ENCODE assay signal across 9 mouse cellular contexts in genomic region chr11:96968476-96968875, GRCm38 (mm10). TPM values are rescaled to one million over a fixed set of nuclear protein-coding genes. Genes with fewer than 3 reads are reported as not detected.
DNase-seq lines count a peak whose midpoint lies in the region; ATAC-seq and TF ChIP-seq lines count a peak whose summit lies in the region.
"Had no signal": no experiment of that assay in that cellular context is flagged by ENCODE, and none has a peak within 500 bp of the region (broad histone marks: within the 10 kb centered on the region; RNA-seq: fewer than 3 reads in every experiment).

No protein-coding gene starts in this region.

- no peak overlapping the region for H3K4me2 ChIP-seq in stomach, embryonic 14.5 days (replicated peaks; ENCODE audit: low read depth, low read length)
- no peak overlapping the region for H3K4me2 ChIP-seq in hindbrain, embryonic 16.5 days (ENCODE audit: low read length)

- TF ChIP-seq CTCF in cerebellum, adult 2 months (IDR thresholded peaks at IDR 0.05; ENCODE audit: borderline replicate concordance, insufficient read depth, low read depth, low read length) = no peak
- no peak for TF ChIP-seq CTCF in lung, adult 2 months (IDR thresholded peaks at IDR 0.05; ENCODE audit: insufficient read depth, low read length)

- ATAC-seq in stomach, embryonic 14.5 days (ENCODE audit: insufficient number of reproducible peaks, insufficient read depth, low FRiP score, low read depth) = no peak
- ATAC-seq in hindbrain, embryonic 16.5 days = no peak

- no peaks in the 10 kb centered on the region for H3K27me3 ChIP-seq in cerebellum, adult 2 months (ENCODE audit: control insufficient read depth, insufficient read depth, low read length)
- H3K27me3 ChIP-seq in stomach, embryonic 14.5 days (ENCODE audit: control insufficient read depth, insufficient read depth, low read length) = no peaks in the 10 kb centered on the region
- no peaks in the 10 kb centered on the region for H3K27me3 ChIP-seq in hindbrain, embryonic 16.5 days (replicated peaks; ENCODE audit: control insufficient read depth, insufficient read depth, low read length)

- peaks cover 42% of the 10 kb centered on the region for H3K4me1 ChIP-seq in cerebellum, adult 2 months (ENCODE audit: control insufficient read depth, insufficient read depth, low read length)
- H3K4me1 ChIP-seq in lung, adult 2 months (ENCODE audit: control insufficient read depth, insufficient read depth, low read length) = peaks cover 47% of the 10 kb centered on the region
- H3K4me1 ChIP-seq in stomach, embryonic 14.5 days (ENCODE audit: control insufficient read depth, insufficient read depth, low read length) = peaks cover 27% of the 10 kb centered on the region
- H3K4me1 ChIP-seq in hindbrain, embryonic 16.5 days (ENCODE audit: control insufficient read depth, insufficient read depth, low read depth, low read length) = peaks cover 5% of the 10 kb centered on the region

- intact Hi-C loops in heart, postnatal 10 days (cut with DNase I) = no loop called here

- no peak overlapping the region for H3K9ac ChIP-seq in stomach, embryonic 14.5 days (replicated peaks; ENCODE audit: low read depth, low read length)
- H3K9ac ChIP-seq in hindbrain, embryonic 16.5 days (ENCODE audit: low read depth, low read length) = no peak overlapping the region

- DNase-seq in cerebellum, adult 2 months = peak in 1 of 2 experiments; percentile 35
- DNase-seq in cerebellum, postnatal 14 days = no peak
- peak; percentile 31 for DNase-seq in lung, adult 2 months
- no peak for DNase-seq in lung, postnatal 25 days (ENCODE audit: low spot score)
- peak; percentile 59 to 62 for DNase-seq in heart, postnatal 10 days
- no peak for DNase-seq in frontal cortex, adult 2 months (ENCODE audit: extremely low spot score in 1 of 2, low spot score in 1 of 2)

- H3K27ac ChIP-seq in cerebellum, adult 2 months (ENCODE audit: insufficient read depth, low read length) = peak overlapping the region; percentile 97
- H3K27ac ChIP-seq in stomach, embryonic 14.5 days (ENCODE audit: low read length) = peak overlapping the region; percentile 78; the same call in 1 of the 2 replicates
- no peak overlapping the region for H3K27ac ChIP-seq in hindbrain, embryonic 16.5 days (ENCODE audit: low read depth, low read length)

- no peak for TF ChIP-seq POLR2A in cerebellum, adult 2 months (IDR thresholded peaks at IDR 0.05; ENCODE audit: borderline replicate concordance, insufficient read depth, low read length)
- TF ChIP-seq POLR2A in lung, adult 2 months (IDR thresholded peaks at IDR 0.05; ENCODE audit: borderline replicate concordance, extremely low read depth, low read depth, low read length) = no peak

- WGBS in cerebellum, adult 2 months = 60% methylated on average over 6 of the region's 6 CpGs
- WGBS in lung, adult 2 months = 46% methylated on average over 6 of the region's 6 CpGs
- WGBS in stomach, embryonic 14.5 days = 47% methylated on average over 6 of the region's 6 CpGs
- 63% methylated on average over 6 of the region's 6 CpGs for WGBS in hindbrain, embryonic 16.5 days

- no peak overlapping the region for H3K4me3 ChIP-seq in cerebellum, adult 2 months (replicated peaks; ENCODE audit: insufficient read depth, low read depth, low read length)
- peak overlapping the region; percentile 1 for H3K4me3 ChIP-seq in lung, adult 2 months (replicated peaks; ENCODE audit: extremely low read depth, low read depth, low read length)
- no peak overlapping the region for H3K4me3 ChIP-seq in stomach, embryonic 14.5 days (ENCODE audit: low read depth, low read length)
- H3K4me3 ChIP-seq in hindbrain, embryonic 16.5 days (ENCODE audit: low read length) = no peak overlapping the region

- H3K9me3 ChIP-seq in stomach, embryonic 14.5 days (ENCODE audit: control insufficient read depth, low read depth, low read length) = no peaks in the 10 kb centered on the region
- H3K9me3 ChIP-seq in hindbrain, embryonic 16.5 days (ENCODE audit: control insufficient read depth, low read length) = no peaks in the 10 kb centered on the region

- H3K36me3 ChIP-seq in stomach, embryonic 14.5 days (ENCODE audit: control insufficient read depth, insufficient read depth, low read length) = no peaks in the 10 kb centered on the region; the same call in 1 of the 2 replicates
- no peaks in the 10 kb centered on the region; the same call in 1 of the 2 replicates for H3K36me3 ChIP-seq in hindbrain, embryonic 16.5 days (ENCODE audit: control insufficient read depth, insufficient read depth, low read length)

RNA-seq across cellular contexts. Expression of gene Sp2, which starts 14.3 kb away (rescaled TPM):
- 15.4 and 18.4 TPM in 2 replicates for polyA plus RNA-seq in cerebellum, adult 2 months (2012; rRNA removed)
- 23.1 and 26.3 TPM in 2 replicates for polyA plus RNA-seq in lung, adult 2 months (2012; rRNA removed)
- 10 to 100 TPM; 15.0 to 16.1 TPM for total RNA-seq in heart, postnatal 10 days (2021)
- 15.7 and 19.1 TPM in 2 replicates for polyA plus RNA-seq in stomach, embryonic 14.5 days (2014; fragmentation: Nextera tagmentation; extraction: Ambion mirVana)
- polyA plus RNA-seq in frontal cortex, adult 2 months (2012; rRNA removed) = 11.5 and 12.1 TPM in 2 replicates
- polyA plus RNA-seq in hindbrain, embryonic 16.5 days (2015; fragmentation: Nextera tagmentation; extraction: Ambion mirVana) = 13.5 and 19.0 TPM in 2 replicates

RNA-seq across cellular contexts. Expression of gene Pnpo, which starts 24.7 kb away (rescaled TPM):
- polyA plus RNA-seq in cerebellum, adult 2 months (2012; rRNA removed) = 55.4 and 59.5 TPM in 2 replicates
- 20.7 and 24.0 TPM in 2 replicates for polyA plus RNA-seq in lung, adult 2 months (2012; rRNA removed)
- 10 to 100 TPM; 11.8 to 12.8 TPM for total RNA-seq in heart, postnatal 10 days (2021)
- 25.2 and 26.5 TPM in 2 replicates for polyA plus RNA-seq in stomach, embryonic 14.5 days (2014; fragmentation: Nextera tagmentation; extraction: Ambion mirVana)
- 34.9 and 35.9 TPM in 2 replicates for polyA plus RNA-seq in frontal cortex, adult 2 months (2012; rRNA removed)
- 36.2 and 37.3 TPM in 2 replicates for polyA plus RNA-seq in hindbrain, embryonic 16.5 days (2015; fragmentation: Nextera tagmentation; extraction: Ambion mirVana)

RNA-seq across cellular contexts. Expression of gene Prr15l, which starts 40.6 kb away (rescaled TPM):
- not detected in 2 replicates for polyA plus RNA-seq in cerebellum, adult 2 months (2012; rRNA removed)
- polyA plus RNA-seq in lung, adult 2 months (2012; rRNA removed) = 56.2 and 69.8 TPM in 2 replicates
- under 1 TPM; 0.47 to 0.74 TPM for total RNA-seq in heart, postnatal 10 days (2021)
- 46.8 and 48.7 TPM in 2 replicates for polyA plus RNA-seq in stomach, embryonic 14.5 days (2014; fragmentation: Nextera tagmentation; extraction: Ambion mirVana)
- not detected in 2 replicates for polyA plus RNA-seq in frontal cortex, adult 2 months (2012; rRNA removed)
- polyA plus RNA-seq in hindbrain, embryonic 16.5 days (2015; fragmentation: Nextera tagmentation; extraction: Ambion mirVana) = 0.35 and 0.60 TPM in 2 replicates
- polyA plus RNA-seq: cortical plate, adult 2 months had no signal

RNA-seq across cellular contexts. Expression of gene Sp6, which starts 44.7 kb away (rescaled TPM):
- polyA plus RNA-seq in cerebellum, adult 2 months (2012; rRNA removed) = 1.4 and 2.1 TPM in 2 replicates
- 5.0 and 8.5 TPM in 2 replicates for polyA plus RNA-seq in lung, adult 2 months (2012; rRNA removed)
- under 1 TPM; 0.12 to 0.15 TPM for total RNA-seq in heart, postnatal 10 days (2021)
- 0.15 and 0.42 TPM in 2 replicates for polyA plus RNA-seq in stomach, embryonic 14.5 days (2014; fragmentation: Nextera tagmentation; extraction: Ambion mirVana)
- polyA plus RNA-seq in frontal cortex, adult 2 months (2012; rRNA removed) = 0.50 and 0.62 TPM in 2 replicates
- 0.32 and 0.35 TPM in 2 replicates for polyA plus RNA-seq in hindbrain, embryonic 16.5 days (2015; fragmentation: Nextera tagmentation; extraction: Ambion mirVana)

RNA-seq across cellular contexts. Expression of gene Cdk5rap3, which starts 52.2 kb away (rescaled TPM):
- polyA plus RNA-seq in cerebellum, adult 2 months (2012; rRNA removed) = 40.7 and 41.2 TPM in 2 replicates
- polyA plus RNA-seq in lung, adult 2 months (2012; rRNA removed) = 25.4 and 30.1 TPM in 2 replicates
- total RNA-seq in heart, postnatal 10 days (2021) = 10 to 100 TPM; 28.0 to 30.8 TPM
- polyA plus RNA-seq in stomach, embryonic 14.5 days (2014; fragmentation: Nextera tagmentation; extraction: Ambion mirVana) = 65.2 and 68.7 TPM in 2 replicates
- 37.8 and 45.8 TPM in 2 replicates for polyA plus RNA-seq in frontal cortex, adult 2 months (2012; rRNA removed)
- polyA plus RNA-seq in hindbrain, embryonic 16.5 days (2015; fragmentation: Nextera tagmentation; extraction: Ambion mirVana) = 81.2 and 84.8 TPM in 2 replicates

Comparison
In these comparisons a context has a peak if more than half of its experiments do, and no peak if none do; other contexts are left out.
1. DNase-seq: peak in lung, adult 2 months (single experiment) and heart, postnatal 10 days (2 of 2); none in cerebellum, postnatal 14 days (0 of 2), lung, postnatal 25 days (single experiment) and frontal cortex, adult 2 months (0 of 2).
2. RNA of gene Prr15l, which starts 40.6 kb away (polyA plus RNA-seq): 56.2 to 69.8 TPM in lung, adult 2 months and 46.8 to 48.7 TPM in stomach, embryonic 14.5 days; 0.35 to 0.60 TPM in hindbrain, embryonic 16.5 days, not detected in cerebellum, adult 2 months and not detected in frontal cortex, adult 2 months; every median in the first group is over 10 times any median in the second.